Mouse (Mus musculus) liver, embryonic 16.5 days (tissue): ENCODE results near the gene Dnajc3. TPM values are rescaled to one million over a fixed set of nuclear protein-coding genes. Genes with fewer than 3 reads are reported as not detected.

Experiments
- ATAC-seq: fragments of 200-750 bp; cut with Nextera tagmentation; 2 replicates; pipeline ENCODE4 v1.8.0; 2017; ENCODE audit warnings: low read depth, mild to moderate bottlenecking, moderate number of reproducible peaks, moderate library complexity
- H3K27ac ChIP-seq: fragments of 300-500 bp; sonication (generic); 2 replicates; pipeline ENCODE4 v1.5.1; 2014; ENCODE audit warnings: mild to moderate bottlenecking, low read length
- H3K27me3 ChIP-seq: fragments of 300-500 bp; sonication (generic); 2 replicates; pipeline ENCODE4 v1.6.1; 2014; ENCODE audit warnings: low read depth, low read length, mixed read lengths; ENCODE audit not compliant: control insufficient read depth, insufficient read depth
- H3K36me3 ChIP-seq: fragments of 300-500 bp; sonication (generic); 2 replicates; pipeline ENCODE4 v1.6.1; 2014; ENCODE audit warnings: mild to moderate bottlenecking; ENCODE audit not compliant: control insufficient read depth, insufficient read depth
- H3K4me1 ChIP-seq: fragments of 300-500 bp; sonication (generic); 2 replicates; pipeline ENCODE4 v1.6.1; 2014; ENCODE audit warnings: low read depth, low read length, mixed read lengths; ENCODE audit not compliant: control insufficient read depth
- H3K4me2 ChIP-seq: fragments of 300-500 bp; sonication (generic); 2 replicates; pipeline ENCODE4 v1.6.1; 2014; ENCODE audit warnings: low read depth, low read length, mixed read lengths
- H3K4me3 ChIP-seq: fragments of 300-500 bp; sonication (generic); 2 replicates; pipeline ENCODE4 v1.5.1; 2014; ENCODE audit warnings: low read depth, mild to moderate bottlenecking, low read length
- H3K9ac ChIP-seq: fragments of 300-500 bp; sonication (generic); 2 replicates; pipeline ENCODE4 v1.6.1; 2014; ENCODE audit warnings: low read depth, low read length
- H3K9me3 ChIP-seq: fragments of 300-500 bp; sonication (generic); replicated peaks from 2 replicates; pipeline ENCODE4 v1.6.1; 2016; ENCODE audit warnings: low read length; ENCODE audit not compliant: control insufficient read depth
- WGBS: fragments of 180-500 bp; shearing (Covaris S2); extraction: QIAGEN DNeasy Blood & Tissue Kit; methylation state at CpG from one replicate; pipeline ENCODE4 v1.1.7; 2014; ENCODE audit not compliant: insufficient replicate concordance; 5-methylcytosine and 5-hydroxymethylcytosine counted together
- polyA plus RNA-seq: library from polyadenylated mRNA; unstranded; fragments of >200 nt; fragmentation: Nextera tagmentation; extraction: Ambion mirVana; gene quantifications from 2 replicates; pipeline ENCODE4 v1.2.1, GENCODE M21; 2015

The Dnajc3 gene
- polyA plus RNA-seq, 1 experiment from 2014 or later: 31.6 TPM

DNA sequence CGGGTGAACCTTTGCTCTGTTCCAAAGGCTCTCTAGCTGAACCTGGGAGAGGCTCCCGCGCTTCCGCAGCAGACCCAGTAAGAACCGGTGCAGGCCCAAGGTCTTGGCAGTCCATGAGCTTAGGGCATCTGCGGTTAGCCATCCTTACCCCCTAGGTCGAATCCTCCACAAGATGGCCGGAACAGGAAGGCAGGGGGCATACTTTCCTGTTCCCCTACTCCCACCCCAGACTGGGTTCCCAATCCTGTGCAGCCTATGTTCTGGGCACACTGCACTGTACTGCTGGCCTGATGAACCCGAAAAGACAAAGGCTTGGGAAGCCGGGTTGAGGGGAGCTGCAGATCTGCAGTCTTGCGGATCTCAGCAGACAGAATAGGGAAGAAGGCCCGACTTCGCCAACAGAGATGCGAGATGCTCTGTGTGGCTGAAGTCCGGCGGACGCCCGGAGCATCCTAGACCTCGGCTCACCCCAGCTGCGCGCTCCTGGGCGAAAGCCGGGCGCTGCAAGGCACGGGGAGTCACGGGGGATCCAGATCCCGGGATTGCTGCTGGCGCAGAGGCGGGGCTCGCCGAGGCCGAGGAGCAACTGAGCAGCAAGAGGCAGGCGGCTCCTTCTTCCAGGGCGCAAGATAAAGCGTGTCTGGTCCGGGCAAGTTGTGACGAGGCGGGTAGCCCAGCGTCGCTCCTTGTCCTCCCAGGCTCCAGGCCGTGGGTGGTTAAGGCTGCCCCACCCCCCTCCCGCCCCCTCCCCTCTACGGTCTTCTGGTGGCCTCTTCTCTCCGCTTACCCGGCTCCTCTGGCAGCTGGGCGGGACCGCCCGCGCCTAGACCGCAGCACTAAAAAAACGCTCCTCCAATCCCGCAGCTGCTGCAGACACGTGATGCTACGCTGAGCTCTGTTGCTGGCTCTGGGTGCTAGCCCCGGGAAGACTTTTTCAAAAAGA, 12.8 kb upstream of the Dnajc3 start, which contains the start of gene Dzip1:
Gene Dzip1, minus strand, starts transcription at position 788 of the 943 bp plus-strand sequence.
- Histone ChIP-seq H3K4me1 (peaks cover 14% of the 10 kb centered on the region; the same call in 1 of the 2 replicates), H3K27ac (no peak within 1 kb of the TSS), H3K4me3 (peak within 1 kb of the TSS; percentile 52), H3K4me2 (peak within 1 kb of the TSS; percentile 57), H3K9me3 (no peaks in the 10 kb centered on the region), H3K9ac (no peak within 1 kb of the TSS), H3K27me3 (peaks cover 60% of the 10 kb centered on the region), H3K36me3 (no peaks in the 10 kb centered on the region)
- peak; percentile 46; the same call in 1 of the 2 replicates for ATAC-seq
- WGBS: 2% methylated on average over 55 of the region's 55 CpGs

DNA sequence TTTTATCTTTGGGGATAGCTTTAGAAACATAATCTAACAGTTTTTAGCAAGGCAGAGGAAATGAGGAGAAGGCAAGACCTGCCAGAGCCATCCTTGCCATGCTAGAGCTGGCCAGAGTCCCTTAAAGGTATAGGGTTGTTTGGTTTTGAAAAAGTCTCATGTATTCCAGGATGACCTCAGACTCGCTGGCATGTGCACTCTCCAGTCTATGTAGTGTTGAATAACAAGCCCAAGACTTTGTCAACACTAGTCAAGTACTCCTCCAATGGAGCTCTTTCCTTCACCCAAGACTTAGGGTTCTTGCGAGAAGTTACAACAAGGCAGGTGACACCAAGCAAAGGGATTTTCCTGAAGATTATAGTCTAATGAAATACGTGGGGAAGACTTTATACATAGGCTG, 9.2 kb upstream of the Dnajc3 start:
- Histone ChIP-seq H3K9me3 (no peaks in the 10 kb centered on the region), H3K4me3 (no peak overlapping the region), H3K27ac (no peak overlapping the region), H3K4me2 (no peak overlapping the region), H3K4me1 (peaks cover 14% of the 10 kb centered on the region; the same call in 1 of the 2 replicates), H3K27me3 (peaks cover 28% of the 10 kb centered on the region), H3K9ac (no peak overlapping the region), H3K36me3 (no peaks in the 10 kb centered on the region)
- no peak for ATAC-seq
- WGBS: 70% methylated on average over 3 of the region's 3 CpGs

DNA sequence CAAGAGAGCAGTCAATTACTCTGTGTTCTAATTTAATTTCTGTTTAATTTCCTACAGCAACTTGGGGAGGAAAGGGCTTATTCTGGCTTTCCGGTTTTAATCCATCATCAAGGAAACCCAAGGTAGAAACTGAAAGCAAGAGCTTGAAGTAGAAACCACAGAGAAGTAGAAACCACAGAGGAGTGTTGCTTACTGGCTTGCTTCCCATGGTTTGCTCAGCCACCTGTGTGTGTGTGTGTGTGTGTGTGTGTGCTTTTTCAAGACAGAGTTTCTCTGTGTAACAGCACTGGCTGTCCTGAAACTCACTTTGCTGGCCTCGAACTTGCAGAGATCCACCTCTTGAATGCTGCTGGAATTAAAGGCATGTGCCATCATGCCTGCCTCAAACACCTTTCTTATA, 8.0 kb upstream of the Dnajc3 start:
- no peaks in the 10 kb centered on the region for H3K9me3 ChIP-seq
- WGBS: 24% methylated on average over 2 of the region's 2 CpGs
- ATAC-seq: no peak

DNA sequence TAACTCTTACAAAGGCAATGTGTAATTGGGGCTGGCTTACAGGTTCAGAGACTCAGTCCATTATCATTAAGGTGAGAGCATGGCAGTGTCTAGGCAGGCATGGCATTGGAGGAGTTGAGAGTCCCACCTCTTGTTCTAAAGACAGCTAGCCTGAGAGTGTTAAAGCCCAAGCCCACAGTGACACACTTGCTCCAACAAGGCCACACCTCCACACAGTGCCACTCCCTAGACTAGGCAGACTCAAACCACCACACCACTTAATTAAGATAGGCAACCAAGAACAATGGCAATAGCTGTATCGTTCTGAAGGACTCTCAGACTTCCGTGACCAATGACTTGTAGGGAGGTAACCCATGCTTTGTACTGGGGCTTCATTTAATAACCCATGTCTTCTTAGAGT, 7.0 kb upstream of the Dnajc3 start:
- Histone ChIP-seq H3K4me2 (no peak overlapping the region), H3K9me3 (no peaks in the 10 kb centered on the region), H3K27ac (no peak overlapping the region), H3K4me3 (no peak overlapping the region), H3K27me3 (peaks cover 6% of the 10 kb centered on the region), H3K36me3 (no peaks in the 10 kb centered on the region), H3K4me1 (peaks cover 3% of the 10 kb centered on the region; the same call in 1 of the 2 replicates), H3K9ac (no peak overlapping the region)
- no peak for ATAC-seq
- 42% methylated on average over 2 of the region's 2 CpGs for WGBS

More for the DNA sequence above, 8.0 kb upstream of the Dnajc3 start:
- Histone ChIP-seq H3K4me1 (peaks cover 11% of the 10 kb centered on the region; the same call in 1 of the 2 replicates), H3K4me3 (no peak overlapping the region), H3K4me2 (no peak overlapping the region), H3K27me3 (peaks cover 16% of the 10 kb centered on the region), H3K36me3 (no peaks in the 10 kb centered on the region), H3K27ac (no peak overlapping the region), H3K9ac (no peak overlapping the region)

DNA sequence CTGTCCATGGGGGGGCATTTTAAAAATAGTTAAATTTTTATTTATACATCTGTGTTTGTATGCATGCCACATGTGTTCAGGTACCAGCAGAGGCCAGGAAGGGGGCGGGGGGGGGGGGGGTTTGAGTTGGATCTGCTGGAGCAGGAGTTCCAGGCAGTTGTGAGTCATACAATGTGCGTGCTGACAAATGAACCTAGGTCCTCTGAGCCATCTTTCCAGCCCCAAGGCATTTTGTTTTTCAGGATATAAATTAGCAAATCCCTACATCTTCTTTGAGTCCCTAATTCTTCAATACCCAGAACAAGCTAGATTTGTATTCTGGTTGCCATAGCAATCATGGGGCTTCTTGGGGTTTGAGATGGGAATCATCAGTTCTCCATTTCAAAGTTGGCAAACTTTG, 6.6 kb upstream of the Dnajc3 start:
- H3K4me3 ChIP-seq: no peak overlapping the region
- no peak overlapping the region for H3K4me2 ChIP-seq
- no peaks in the 10 kb centered on the region for H3K36me3 ChIP-seq
- H3K9me3 ChIP-seq: no peaks in the 10 kb centered on the region
- H3K4me1 ChIP-seq: peaks cover 3% of the 10 kb centered on the region; the same call in 1 of the 2 replicates
- ATAC-seq: no peak
- 52% methylated on average over 2 of the region's 2 CpGs for WGBS
- no peak overlapping the region for H3K9ac ChIP-seq
- peaks cover 2% of the 10 kb centered on the region; the same call in 1 of the 2 replicates for H3K27me3 ChIP-seq
- H3K27ac ChIP-seq: no peak overlapping the region

DNA sequence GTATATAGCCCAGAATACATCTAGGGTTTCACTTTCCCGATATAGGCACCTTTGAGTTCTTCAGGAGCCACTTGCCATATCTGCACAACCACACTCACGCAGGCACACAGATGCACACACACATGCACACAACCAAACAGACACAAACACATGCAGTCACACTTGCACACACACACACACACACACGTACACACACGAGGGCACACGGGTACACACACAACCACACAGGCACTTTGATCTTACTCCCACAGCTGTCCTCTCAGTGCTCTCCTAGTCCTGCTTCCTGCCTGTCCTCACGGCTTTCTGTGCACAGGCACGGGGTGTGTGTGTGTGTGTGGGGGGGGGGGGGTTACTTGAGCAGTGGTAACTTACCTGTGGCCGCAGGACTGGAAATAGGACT, 4.8 kb upstream of the Dnajc3 start:
- Histone ChIP-seq H3K9me3 (no peaks in the 10 kb centered on the region), H3K4me1 (peaks cover 13% of the 10 kb centered on the region), H3K27ac (no peak overlapping the region), H3K4me2 (no peak overlapping the region), H3K4me3 (no peak overlapping the region), H3K9ac (no peak overlapping the region), H3K27me3 (no peaks in the 10 kb centered on the region), H3K36me3 (no peaks in the 10 kb centered on the region)
- no peak for ATAC-seq
- WGBS: 57% methylated on average over 7 of the region's 8 CpGs

DNA sequence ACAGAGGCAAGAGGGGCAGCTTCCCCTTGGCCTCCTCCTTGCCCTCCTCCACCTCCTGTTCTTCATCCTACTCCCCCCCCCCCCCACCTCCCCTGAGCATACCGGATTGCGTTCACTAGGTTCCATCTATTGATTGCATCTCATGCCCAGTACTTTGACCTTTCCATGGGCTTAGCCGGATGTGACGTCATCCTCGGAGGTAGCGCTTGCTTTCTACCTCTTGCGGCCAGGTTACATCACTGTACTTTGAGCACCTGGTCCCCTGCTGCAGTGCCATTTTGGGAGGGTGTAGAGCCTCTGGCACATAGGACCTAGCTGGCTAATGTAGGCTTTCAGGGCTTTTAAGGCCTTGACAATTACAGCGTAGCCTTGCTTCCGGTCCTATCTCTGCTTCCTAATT, 3.1 kb upstream of the Dnajc3 start:
- 66% methylated on average over 9 of the region's 9 CpGs for WGBS
- no peak for ATAC-seq
- H3K36me3 ChIP-seq: no peaks in the 10 kb centered on the region
- H3K27ac ChIP-seq: no peak overlapping the region
- H3K9ac ChIP-seq: no peak overlapping the region
- peaks cover 21% of the 10 kb centered on the region for H3K4me1 ChIP-seq
- H3K4me2 ChIP-seq: no peak overlapping the region
- no peaks in the 10 kb centered on the region for H3K9me3 ChIP-seq
- no peak overlapping the region for H3K4me3 ChIP-seq
- no peaks in the 10 kb centered on the region for H3K27me3 ChIP-seq

DNA sequence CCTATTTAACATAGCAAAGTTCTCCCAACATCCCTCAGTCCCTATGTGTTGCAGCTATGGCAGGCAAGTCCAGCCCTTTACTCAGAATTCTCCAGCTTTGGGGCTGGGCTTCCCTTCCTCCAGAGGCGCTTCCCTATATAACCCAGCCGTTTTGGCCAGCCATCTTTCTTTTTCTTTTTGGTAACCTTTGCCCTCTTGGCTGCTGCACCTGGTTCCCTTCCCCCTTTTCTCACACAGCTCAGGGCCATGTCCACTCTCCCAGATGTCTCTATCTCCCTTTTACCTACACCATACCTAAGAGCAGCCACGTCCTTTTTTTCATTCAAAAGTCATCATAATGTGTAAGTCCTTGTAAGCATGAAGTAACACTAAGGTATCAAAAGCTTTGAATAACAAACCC, 1.5 kb upstream of the Dnajc3 start:
- H3K9ac ChIP-seq: no peak overlapping the region
- H3K4me2 ChIP-seq: no peak overlapping the region
- no peaks in the 10 kb centered on the region for H3K9me3 ChIP-seq
- no peak overlapping the region for H3K27ac ChIP-seq
- 64% methylated on average over 3 of the region's 3 CpGs for WGBS
- no peaks in the 10 kb centered on the region for H3K36me3 ChIP-seq
- no peak overlapping the region for H3K4me3 ChIP-seq
- no peaks in the 10 kb centered on the region for H3K27me3 ChIP-seq
- ATAC-seq: no peak
- H3K4me1 ChIP-seq: peaks cover 30% of the 10 kb centered on the region

DNA sequence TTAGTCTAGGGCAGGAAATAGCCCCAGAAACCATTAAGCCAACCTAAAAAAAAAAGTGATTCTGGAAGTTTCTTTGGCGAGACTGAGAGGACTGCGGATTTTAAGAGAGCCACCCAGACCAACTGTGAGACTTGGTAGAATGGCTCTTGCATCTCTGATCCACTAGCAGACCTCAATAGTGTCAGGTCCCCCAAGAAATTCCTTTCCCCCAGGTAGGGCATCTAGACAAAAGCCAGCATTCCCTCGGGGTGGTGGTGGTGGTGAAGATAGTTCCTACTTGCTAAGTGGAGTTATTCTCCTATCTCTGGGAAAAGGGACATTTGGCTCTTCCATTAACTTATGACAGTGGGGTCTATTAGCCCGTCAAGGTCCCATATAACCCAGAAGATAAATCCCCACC, 824 bp upstream of the Dnajc3 start:
- H3K27me3 ChIP-seq: no peaks in the 10 kb centered on the region
- no peaks in the 10 kb centered on the region for H3K9me3 ChIP-seq
- ATAC-seq: no peak
- H3K4me3 ChIP-seq: peak overlapping the region; percentile 70
- H3K4me2 ChIP-seq: peak overlapping the region; percentile 96
- peaks cover 30% of the 10 kb centered on the region for H3K4me1 ChIP-seq
- peak overlapping the region; percentile 77 for H3K9ac ChIP-seq
- WGBS: 22% methylated on average over 4 of the region's 4 CpGs
- H3K36me3 ChIP-seq: no peaks in the 10 kb centered on the region
- peak overlapping the region; percentile 78 for H3K27ac ChIP-seq
